15 mouse cellular contexts compared by ENCODE assay signal in genomic region chr4:133508990-133509389, GRCm38 (mm10). TPM values are rescaled to one million over a fixed set of nuclear protein-coding genes. Genes with fewer than 3 reads are reported as not detected.
DNase-seq lines count a peak whose midpoint lies in the region; ATAC-seq and TF ChIP-seq lines count a peak whose summit lies in the region.
"Had no signal": no experiment of that assay in that cellular context is flagged by ENCODE, and none has a peak within 500 bp of the region (broad histone marks: within the 10 kb centered on the region; RNA-seq: fewer than 3 reads in every experiment).

No protein-coding gene starts in this region.

- peaks cover 14% of the 10 kb centered on the region for H3K27me3 ChIP-seq in midbrain, embryonic 13.5 days

- no peaks in the 10 kb centered on the region for H3K9me3 ChIP-seq in midbrain, embryonic 13.5 days
- H3K9me3 ChIP-seq: heart, embryonic 12.5 days; kidney, embryonic 15.5 days had no signal

- TF ChIP-seq CTCF in brain, embryonic 14.5 days (IDR thresholded peaks at IDR 0.05; ENCODE audit: borderline replicate concordance, extremely low read depth, insufficient read depth, insufficient read length), result no peak

- peak; percentile 56; the same call in 1 of the 2 replicates for ATAC-seq in frontal cortex, adult (ENCODE audit: low TSS enrichment)
- no peak for ATAC-seq in midbrain, embryonic 13.5 days
- ATAC-seq: lung, postnatal 0 days had no signal

- no peak for DNase-seq in frontal cortex, postnatal 25 days (ENCODE audit: low spot score in 2 of 2)
- DNase-seq in brain, embryonic 14.5 days (ENCODE audit: low read depth), result peak; percentile 87
- peak; percentile 88 for DNase-seq in cerebellum, adult 9-11 months
- DNase-seq in layer of hippocampus, adult 9-10 months (ENCODE audit: low spot score), result peak; percentile 38
- no peak for DNase-seq in kidney, adult 8-10 months
- no peak for DNase-seq in adrenal gland, postnatal 4 days (ENCODE audit: low spot score in 2 of 2)
- DNase-seq: gastrocnemius, postnatal 10 days had no signal

- no peaks in the 10 kb centered on the region for H3K4me1 ChIP-seq in midbrain, embryonic 13.5 days (replicated peaks)
- H3K4me1 ChIP-seq: heart, embryonic 12.5 days had no signal

- no peaks in the 10 kb centered on the region for H3K36me3 ChIP-seq in midbrain, embryonic 13.5 days
- H3K36me3 ChIP-seq: heart, embryonic 12.5 days; kidney, embryonic 15.5 days had no signal

- no peak overlapping the region for H3K9ac ChIP-seq in midbrain, embryonic 13.5 days (replicated peaks)
- H3K9ac ChIP-seq: heart, embryonic 12.5 days; kidney, embryonic 15.5 days had no signal

- WGBS in midbrain, embryonic 13.5 days, result 82% methylated on average over 7 of the region's 7 CpGs

- H3K27ac ChIP-seq in midbrain, embryonic 13.5 days, result no peak overlapping the region
- H3K27ac ChIP-seq: kidney, embryonic 15.5 days had no signal

- no peak for TF ChIP-seq POLR2A in brain, embryonic 14.5 days (IDR thresholded peaks at IDR 0.05; ENCODE audit: borderline replicate concordance, extremely low read depth, insufficient read depth, insufficient read length, poor library complexity, severe bottlenecking)

- no peak overlapping the region for H3K4me2 ChIP-seq in midbrain, embryonic 13.5 days (replicated peaks)
- H3K4me2 ChIP-seq: heart, embryonic 12.5 days; kidney, embryonic 15.5 days; liver, embryonic 11.5 days had no signal

- no peak overlapping the region for H3K4me3 ChIP-seq in midbrain, embryonic 13.5 days (replicated peaks)
- H3K4me3 ChIP-seq: heart, embryonic 12.5 days; kidney, embryonic 15.5 days had no signal

RNA-seq across cellular contexts. Expression of gene Kdf1, which starts 9.8 kb away (rescaled TPM):
- 0.40 and 0.51 TPM in 2 replicates for polyA plus RNA-seq in brain, embryonic 14.5 days (2012; rRNA removed)
- polyA plus RNA-seq in midbrain, embryonic 13.5 days (2015; fragmentation: Nextera tagmentation; extraction: Ambion mirVana), result 0.15 and 0.24 TPM in 2 replicates
- 1 to 10 TPM; 5.0 to 8.0 TPM for total RNA-seq in adrenal gland, postnatal 4 days (2021)
- total RNA-seq: gastrocnemius, postnatal 10 days; megakaryocyte-erythroid progenitor cell, adult 5-6 weeks had no signal

RNA-seq across cellular contexts. Expression of gene Trnp1, which starts 10.6 kb away (rescaled TPM):
- polyA plus RNA-seq in brain, embryonic 14.5 days (2012; rRNA removed), result 6.6 and 8.2 TPM in 2 replicates
- polyA plus RNA-seq in midbrain, embryonic 13.5 days (2015; fragmentation: Nextera tagmentation; extraction: Ambion mirVana), result 1.2 and 1.9 TPM in 2 replicates
- total RNA-seq in adrenal gland, postnatal 4 days (2021), result 1 to 10 TPM; 6.9 to 8.0 TPM

RNA-seq across cellular contexts. Expression of gene Tent5b, which starts 29.1 kb away (rescaled TPM):
- 0.19 and 0.45 TPM in 2 replicates for polyA plus RNA-seq in brain, embryonic 14.5 days (2012; rRNA removed)
- polyA plus RNA-seq in midbrain, embryonic 13.5 days (2015; fragmentation: Nextera tagmentation; extraction: Ambion mirVana), result 0.17 and 0.31 TPM in 2 replicates
- under 1 TPM; 0.73 to 0.78 TPM for total RNA-seq in adrenal gland, postnatal 4 days (2021)
- total RNA-seq: left cerebral cortex, postnatal 10 days had no signal
- polyA plus RNA-seq: liver, embryonic 11.5 days had no signal

RNA-seq across cellular contexts. Expression of gene Nudc, which starts 36.8 kb away (rescaled TPM):
- polyA plus RNA-seq in brain, embryonic 14.5 days (2012; rRNA removed), result 119 and 167 TPM in 2 replicates
- polyA plus RNA-seq in midbrain, embryonic 13.5 days (2015; fragmentation: Nextera tagmentation; extraction: Ambion mirVana), result 256 and 272 TPM in 2 replicates
- total RNA-seq in adrenal gland, postnatal 4 days (2021), result 100 to 1,000 TPM; 129 to 136 TPM

RNA-seq across cellular contexts. Expression of gene Nr0b2, which starts 44.2 kb away (rescaled TPM):
- not detected in 2 replicates for polyA plus RNA-seq in brain, embryonic 14.5 days (2012; rRNA removed)
- polyA plus RNA-seq in midbrain, embryonic 13.5 days (2015; fragmentation: Nextera tagmentation; extraction: Ambion mirVana), result not detected in 2 replicates
- total RNA-seq in adrenal gland, postnatal 4 days (2021), result 10 to 100 TPM; 20.2 to 24.6 TPM
- total RNA-seq: left cerebral cortex, postnatal 10 days; megakaryocyte-erythroid progenitor cell, adult 5-6 weeks had no signal

Comparison
In these comparisons a context has a peak if more than half of its experiments do, and no peak if none do; other contexts are left out.
1. DNase-seq: peak in brain, embryonic 14.5 days (single experiment), cerebellum, adult 9-11 months (single experiment) and layer of hippocampus, adult 9-10 months (single experiment); none in frontal cortex, postnatal 25 days (0 of 2), kidney, adult 8-10 months (0 of 2) and adrenal gland, postnatal 4 days (0 of 2).